Mouse (Mus musculus) CH12.LX (cell line): ENCODE data around the gene Gm43552. TPM values are rescaled to one million over a fixed set of nuclear protein-coding genes. Genes with fewer than 3 reads are reported as not detected.
"Not testable (repeated sequence)": the region's sequence is repeated elsewhere in the genome, so short reads cannot be mapped to it uniquely, and the experiment has no call there.

Experiments
- DNase-seq: peaks from one replicate; pipeline ENCODE4 v3.0.0-alpha.2; 2013; ENCODE audit errors: extremely low read depth
- H3K27ac ChIP-seq: 2 replicates; pipeline ENCODE4 v1.5.1; 2012; ENCODE audit warnings: low read depth, mild to moderate bottlenecking, control low read depth, moderate library complexity; ENCODE audit not compliant: insufficient read depth
- H3K27me3 ChIP-seq: replicated peaks from 2 replicates; pipeline ENCODE3; 2012; ENCODE audit warnings: inconsistent platforms
- H3K36me3 ChIP-seq, 2 experiments: replicated peaks in 1 of 2; 2 replicates each; pipeline versions ENCODE3 to v1.6.1; 2012; ENCODE audit warnings: inconsistent platforms in 1 of 2, low read length in 1 of 2, mild to moderate bottlenecking in 1 of 2, mixed read lengths in 1 of 2, moderate library complexity in 1 of 2; ENCODE audit not compliant: control insufficient read depth in 1 of 2, insufficient read depth in 1 of 2
- H3K4me1 ChIP-seq, 2 experiments: 2 replicates each; pipeline ENCODE4 v1.6.1; 2012; ENCODE audit warnings: inconsistent platforms in 1 of 2, moderate library complexity in 1 of 2; ENCODE audit not compliant: insufficient read depth in 2 of 2, control insufficient read depth in 1 of 2
- H3K4me2 ChIP-seq: 2 replicates; pipeline ENCODE4 v1.6.1; 2012; ENCODE audit warnings: low read depth, mild to moderate bottlenecking, control low read depth; ENCODE audit not compliant: poor library complexity, insufficient read depth, severe bottlenecking
- H3K4me3 ChIP-seq, 3 experiments: fragments of 150-350 bp in 1 of 3; sonication (generic) in 1 of 3; replicated peaks in 1 of 3; 2 replicates each; pipeline versions ENCODE3 to v1.5.1; 2011 to 2012; ENCODE audit warnings: low read depth in 2 of 3, low read length in 2 of 3, mild to moderate bottlenecking in 2 of 3, moderate library complexity in 2 of 3, control low read depth in 1 of 3, improper control_type of control experiment in 1 of 3, inconsistent platforms in 1 of 3, mixed read lengths in 1 of 3; ENCODE audit not compliant: poor library complexity in 1 of 3
- H3K79me2 ChIP-seq: replicated peaks from 2 replicates; pipeline ENCODE4 v1.6.1; 2012; ENCODE audit warnings: mild to moderate bottlenecking, moderate library complexity; ENCODE audit not compliant: control insufficient read depth, poor library complexity, insufficient read depth, severe bottlenecking; ENCODE audit errors: extremely low read depth
- H3K9ac ChIP-seq: 2 replicates; pipeline ENCODE4 v1.6.1; 2012; ENCODE audit warnings: low read depth, mild to moderate bottlenecking, control low read depth, moderate library complexity; ENCODE audit not compliant: insufficient read depth
- H3K9me3 ChIP-seq: replicated peaks from 2 replicates; pipeline ENCODE3; 2012; ENCODE audit warnings: low read length, inconsistent platforms, mixed read lengths
- CHD1 ChIP-seq: IDR thresholded peaks from 2 replicates; pipeline ENCODE4 v1.6.1; 2012; ENCODE audit warnings: low read depth, low read length, improper control_type of control experiment, inconsistent platforms
- CHD2 ChIP-seq: IDR thresholded peaks from 2 replicates; pipeline ENCODE4 v1.6.1; 2011; ENCODE audit warnings: low read length, improper control_type of control experiment
- CTCF ChIP-seq, 2 experiments: IDR thresholded peaks in 1 of 2; conservative IDR thresholded peaks in 1 of 2; 2 replicates each; pipeline ENCODE4 v1.5.1; 2011 to 2012; ENCODE audit warnings: low read depth in 2 of 2, low read length in 2 of 2, improper control_type of control experiment in 1 of 2, inconsistent platforms in 1 of 2, mild to moderate bottlenecking in 1 of 2, moderate library complexity in 1 of 2
- EP300 ChIP-seq: IDR thresholded peaks from 2 replicates; pipeline ENCODE4 v1.6.1; 2011; ENCODE audit warnings: low read length, improper control_type of control experiment
- ETS1 ChIP-seq: conservative IDR thresholded peaks from 2 replicates; pipeline ENCODE4 v1.6.1; 2012; ENCODE audit warnings: low read depth, mild to moderate bottlenecking, inconsistent platforms, low read length, improper control_type of control experiment, moderate library complexity
- IRF4 ChIP-seq: IDR thresholded peaks from 2 replicates; pipeline ENCODE4 v1.6.1; 2014; ENCODE audit warnings: low read depth, mild to moderate bottlenecking, inconsistent platforms, low read length, improper control_type of control experiment
- JUN ChIP-seq: IDR thresholded peaks from 2 replicates; pipeline ENCODE4 v1.6.1; 2011; ENCODE audit warnings: low read depth, mild to moderate bottlenecking, low read length, improper control_type of control experiment, moderate library complexity; ENCODE audit not compliant: insufficient read depth
- MXI1 ChIP-seq: IDR thresholded peaks from 2 replicates; pipeline ENCODE4 v1.6.1; 2011; ENCODE audit warnings: mild to moderate bottlenecking, low read depth, low read length, improper control_type of control experiment
- MYC ChIP-seq: IDR thresholded peaks from 2 replicates; pipeline ENCODE4 v1.6.1; 2011; ENCODE audit warnings: low read depth, mild to moderate bottlenecking, improper control_type of control experiment, low read length
- PAX5 ChIP-seq: IDR thresholded peaks from 2 replicates; pipeline ENCODE4 v1.6.1; 2012; ENCODE audit warnings: low read length, inconsistent platforms, mixed read lengths
- POLR2AphosphoS2 ChIP-seq: IDR thresholded peaks from 2 replicates; pipeline ENCODE4 v1.6.1; 2011; ENCODE audit warnings: low read depth, low read length, improper control_type of control experiment
- RAD21 ChIP-seq: IDR thresholded peaks from 2 replicates; pipeline ENCODE4 v1.6.1; 2011; ENCODE audit warnings: low read depth, mild to moderate bottlenecking, low read length, improper control_type of control experiment, moderate library complexity
- RCOR1 ChIP-seq: conservative IDR thresholded peaks from 2 replicates; pipeline ENCODE4 v1.6.1; 2012; ENCODE audit warnings: low read depth, mild to moderate bottlenecking, inconsistent platforms, low read length, improper control_type of control experiment
- SIN3A ChIP-seq: IDR thresholded peaks from 2 replicates; pipeline ENCODE4 v1.6.1; 2012; ENCODE audit warnings: low read length, improper control_type of control experiment, inconsistent platforms
- SMC3 ChIP-seq: IDR thresholded peaks from 2 replicates; pipeline ENCODE4 v1.6.1; 2011; ENCODE audit warnings: low read depth, low read length, improper control_type of control experiment
- USF1 ChIP-seq: IDR thresholded peaks from 2 replicates; pipeline ENCODE4 v1.6.1; 2014; ENCODE audit warnings: low read depth, mild to moderate bottlenecking, inconsistent platforms, low read length, improper control_type of control experiment
- USF2 ChIP-seq: conservative IDR thresholded peaks from 2 replicates; pipeline ENCODE4 v1.6.1; 2011; ENCODE audit warnings: low read depth, low read length, improper control_type of control experiment
- ZKSCAN1 ChIP-seq: IDR thresholded peaks from 2 replicates; pipeline ENCODE4 v1.6.1; 2012; ENCODE audit warnings: low read depth, inconsistent platforms, low read length, improper control_type of control experiment, borderline replicate concordance
- ZMIZ1 ChIP-seq: IDR thresholded peaks from 2 replicates; pipeline ENCODE4 v1.6.1; 2012; ENCODE audit warnings: low read depth, mild to moderate bottlenecking, inconsistent platforms, low read length, improper control_type of control experiment
- ZNF384 ChIP-seq: IDR thresholded peaks from 2 replicates; pipeline ENCODE4 v1.6.1; 2012; ENCODE audit warnings: low read depth, low read length, improper control_type of control experiment, inconsistent platforms
- dilution Hi-C: fragments of 300-500 bp; cut with MboI; formaldehyde crosslinking; loops from 2 replicates; pipeline ENCODE4 v1.14.3; 2020; ENCODE audit warnings: low sequenced_read_pairs; ENCODE audit not compliant: extremely low pct_unique_long_range_greater_than_20kb, extremely low pct_ligation_motif_present
- in situ Hi-C: fragments of 300-500 bp; cut with MboI; formaldehyde crosslinking; loops from 3 replicates; pipeline ENCODE4 v1.14.3; 2019; ENCODE audit warnings: low sequenced_read_pairs, low pct_ligation_motif_present, low pct_unique_long_range_greater_than_20kb, mixed read lengths
- polyA plus RNA-seq: library from polyadenylated mRNA; unstranded; fragments of >175 nt; gene quantifications from 2 replicates; pipeline ENCODE4 v1.2.1, GENCODE M21; 2012; ENCODE audit warnings: low read depth; ENCODE audit not compliant: insufficient read length
- total RNA-seq, 2 experiments: library from RNA; depleted of rRNA; stranded (reverse); fragments of 300-350 nt in 1 of 2; fragments of >200 nt in 1 of 2; gene quantifications; 2 replicates each; pipeline ENCODE4 v1.2.3; 2012 to 2014

Gene Gm43552
- total and polyA plus RNA-seq, 3 experiments: 2.1 TPM; not detected in 2

- no peak overlapping the region for H3K27ac ChIP-seq
- no peaks in the 10 kb centered on the region for H3K27me3 ChIP-seq
- H3K4me3 ChIP-seq: no peak overlapping the region
- H3K9me3 ChIP-seq: no peaks in the 10 kb centered on the region
- in situ Hi-C loops (loop anchor here (5.0 kb wide), 1 partner anchor 47 kb away; no protein-coding TSS in a partner anchor), dilution Hi-C loops (no loop called here)
- H3K36me3 ChIP-seq: peaks cover 0 to 3% of the 10 kb centered on the region in 2 experiments
- no peak for TF ChIP-seq USF1
- TF ChIP-seq ZKSCAN1: no peak
- no peak for TF ChIP-seq CHD2
- no peak for TF ChIP-seq IRF4
- no peak for TF ChIP-seq SIN3A
- no peak for TF ChIP-seq RCOR1
- no peak for TF ChIP-seq CHD1
- no peak for TF ChIP-seq ZNF384
- TF ChIP-seq ZMIZ1: no peak
- TF ChIP-seq MYC: no peak
- TF ChIP-seq CTCF (conservative IDR thresholded peaks at IDR 0.05 in 1 of 2, IDR thresholded peaks at IDR 0.05 in 1 of 2; ENCODE audit: low read depth in 2 of 2, low read length in 2 of 2): no peak
- TF ChIP-seq ETS1: no peak
- no peak for TF ChIP-seq MXI1
- no peak for TF ChIP-seq JUN
- TF ChIP-seq EP300: no peak
- TF ChIP-seq PAX5: no peak
- TF ChIP-seq RAD21: no peak
- TF ChIP-seq POLR2AphosphoS2: no peak
- no peak overlapping the region for H3K9ac ChIP-seq
- no peak for DNase-seq
- H3K4me2 ChIP-seq: no peak overlapping the region
- no peaks in the 10 kb centered on the region for H3K79me2 ChIP-seq
- H3K4me1 ChIP-seq: peaks cover 9 to 60% of the 10 kb centered on the region in 2 experiments
Measured at GRCm38 (mm10) chr5:65479681-65480445, 12.8 kb downstream of the Gm43552 start.

- Histone ChIP-seq H3K4me2 (no peak overlapping the region), H3K79me2 (no peaks in the 10 kb centered on the region), H3K9ac (no peak overlapping the region), H3K4me1 (peaks cover 11 to 58% of the 10 kb centered on the region in 2 experiments), H3K36me3 (peaks cover 0 to 3% of the 10 kb centered on the region in 2 experiments), H3K27ac (no peak overlapping the region), H3K27me3 (no peaks in the 10 kb centered on the region), H3K9me3 (no peaks in the 10 kb centered on the region), H3K4me3 (no peak overlapping the region)
- dilution Hi-C loops (no loop called here), in situ Hi-C loops (no loop called here)
- no peak for TF ChIP-seq ZMIZ1
- TF ChIP-seq CTCF (conservative IDR thresholded peaks at IDR 0.05 in 1 of 2, IDR thresholded peaks at IDR 0.05 in 1 of 2; ENCODE audit: low read depth in 2 of 2, low read length in 2 of 2): peak in 1 of 2 experiments; percentile 75; a peak in 2 of 4 replicates
- TF ChIP-seq SMC3: peak; percentile 77
- peak; percentile 75 for TF ChIP-seq RAD21
- peak; percentile 83 for TF ChIP-seq ZNF384
- TF ChIP-seq CHD2: no peak
- TF ChIP-seq USF2: no peak
- peak; percentile 47 for DNase-seq
Measured at GRCm38 (mm10) chr5:65478224-65478623, 14.4 kb downstream of the Gm43552 start.

GRCm38 (mm10) chr5:65476739-65477138, 15.9 kb downstream of the Gm43552 start:
- H3K4me3 ChIP-seq, H3K9ac ChIP-seq, H3K9me3 ChIP-seq, DNase-seq, in situ Hi-C loops, dilution Hi-C loops, H3K27ac ChIP-seq, H3K36me3 ChIP-seq, H3K79me2 ChIP-seq, H3K4me2 ChIP-seq, H3K27me3 ChIP-seq: not testable (repeated sequence)
- peaks cover 11 to 48% of the 10 kb centered on the region in 2 experiments for H3K4me1 ChIP-seq
